Mouse (Mus musculus): ENCODE data around the gene Zfp652. TPM values are rescaled to one million over a fixed set of nuclear protein-coding genes. Genes with fewer than 3 reads are reported as not detected.

The Zfp652 gene
- polyA plus RNA-seq, 1 experiment from 2014 or later = 13.6 TPM

- H3K27ac ChIP-seq (ENCODE audit: low read length) = peak overlapping the region; percentile 49; the same call in 1 of the 2 replicates
Observed at GRCm38 (mm10) chr11:95833006-95833570, 120.6 kb downstream of the Zfp652 start.

GRCm38 (mm10) chr11:95833631-95834142 is 121.2 kb downstream of the Zfp652 start:
- ATAC-seq (replicated peaks; ENCODE audit: extremely low read depth, insufficient read depth, low FRiP score) = no peak; the same call in 1 of the 2 replicates
- peaks cover 62% of the 10 kb centered on the region for H3K4me1 ChIP-seq (ENCODE audit: control insufficient read depth, insufficient read depth, low read length)
- WGBS = 18% methylated on average over 18 of the region's 18 CpGs
- H3K9me3 ChIP-seq (replicated peaks; ENCODE audit: control insufficient read depth, low read length) = no peaks in the 10 kb centered on the region
- no peaks in the 10 kb centered on the region for H3K36me3 ChIP-seq (ENCODE audit: control insufficient read depth, insufficient read depth)
- H3K27ac ChIP-seq (ENCODE audit: low read length) = peak overlapping the region; percentile 49; the same call in 1 of the 2 replicates
- no peak overlapping the region for H3K4me3 ChIP-seq (ENCODE audit: low read length)
- no peak overlapping the region for H3K4me2 ChIP-seq (ENCODE audit: low read depth, low read length)
- H3K9ac ChIP-seq (ENCODE audit: low read length) = peak overlapping the region; percentile 28; the same call in 1 of the 2 replicates
- peaks cover 47% of the 10 kb centered on the region for H3K27me3 ChIP-seq (ENCODE audit: control insufficient read depth, insufficient read depth, low read length)

More at GRCm38 (mm10) chr11:95833006-95833570, 120.6 kb downstream of the Zfp652 start:
- H3K9me3 ChIP-seq (replicated peaks; ENCODE audit: control insufficient read depth, low read length) = no peaks in the 10 kb centered on the region
- no peaks in the 10 kb centered on the region for H3K36me3 ChIP-seq (ENCODE audit: control insufficient read depth, insufficient read depth)
- H3K4me3 ChIP-seq (ENCODE audit: low read length) = no peak overlapping the region
- 38% methylated on average over 8 of the region's 8 CpGs for WGBS
- peaks cover 58% of the 10 kb centered on the region for H3K4me1 ChIP-seq (ENCODE audit: control insufficient read depth, insufficient read depth, low read length)
- peak overlapping the region; percentile 27 for H3K4me2 ChIP-seq (ENCODE audit: low read depth, low read length)
- peaks cover 51% of the 10 kb centered on the region for H3K27me3 ChIP-seq (ENCODE audit: control insufficient read depth, insufficient read depth, low read length)
- no peak for ATAC-seq (replicated peaks; ENCODE audit: extremely low read depth, insufficient read depth, low FRiP score)
- H3K9ac ChIP-seq (ENCODE audit: low read length) = no peak overlapping the region

GRCm38 (mm10) chr11:95834143-95834667 is 121.7 kb downstream of the Zfp652 start:
- Histone ChIP-seq H3K4me1 (ENCODE audit: control insufficient read depth, insufficient read depth, low read length) (peaks cover 62% of the 10 kb centered on the region), H3K9me3 (replicated peaks; ENCODE audit: control insufficient read depth, low read length) (no peaks in the 10 kb centered on the region), H3K36me3 (ENCODE audit: control insufficient read depth, insufficient read depth) (no peaks in the 10 kb centered on the region), H3K9ac (ENCODE audit: low read length) (peak overlapping the region; percentile 28), H3K4me3 (ENCODE audit: low read length) (peak overlapping the region; percentile 2; the same call in 1 of the 2 replicates), H3K27me3 (ENCODE audit: control insufficient read depth, insufficient read depth, low read length) (peaks cover 43% of the 10 kb centered on the region), H3K27ac (ENCODE audit: low read length) (peak overlapping the region; percentile 77), H3K4me2 (ENCODE audit: low read depth, low read length) (peak overlapping the region; percentile 52)
- peak; percentile 61 for ATAC-seq (replicated peaks; ENCODE audit: extremely low read depth, insufficient read depth, low FRiP score)
- WGBS = 8% methylated on average over 22 of the region's 22 CpGs

GRCm38 (mm10) chr11:95834742-95835710 is 122.6 kb downstream of the Zfp652 start:
- 11% methylated on average over 15 of the region's 15 CpGs for WGBS

GRCm38 (mm10) chr11:95835832-95836231 is 123.4 kb downstream of the Zfp652 start:
- peaks cover 52% of the 10 kb centered on the region for H3K4me1 ChIP-seq (ENCODE audit: control insufficient read depth, insufficient read depth, low read length)

More at GRCm38 (mm10) chr11:95834742-95835710, 122.6 kb downstream of the Zfp652 start:
- Histone ChIP-seq H3K9me3 (replicated peaks; ENCODE audit: control insufficient read depth, low read length) (no peaks in the 10 kb centered on the region), H3K36me3 (ENCODE audit: control insufficient read depth, insufficient read depth) (no peaks in the 10 kb centered on the region), H3K4me1 (ENCODE audit: control insufficient read depth, insufficient read depth, low read length) (peaks cover 60% of the 10 kb centered on the region), H3K4me3 (ENCODE audit: low read length) (peak overlapping the region; percentile 2; the same call in 1 of the 2 replicates), H3K27me3 (ENCODE audit: control insufficient read depth, insufficient read depth, low read length) (peaks cover 35% of the 10 kb centered on the region), H3K4me2 (ENCODE audit: low read depth, low read length) (peak overlapping the region; percentile 52), H3K9ac (ENCODE audit: low read length) (peak overlapping the region; percentile 8), H3K27ac (ENCODE audit: low read length) (peak overlapping the region; percentile 77)
- peak; percentile 24 for ATAC-seq (replicated peaks; ENCODE audit: extremely low read depth, insufficient read depth, low FRiP score)

GRCm38 (mm10) chr11:95836433-95836832 is 124.0 kb downstream of the Zfp652 start:
- Histone ChIP-seq H3K9ac (ENCODE audit: low read length) (no peak overlapping the region), H3K9me3 (replicated peaks; ENCODE audit: control insufficient read depth, low read length) (no peaks in the 10 kb centered on the region)
- no peak for ATAC-seq (replicated peaks; ENCODE audit: extremely low read depth, insufficient read depth, low FRiP score)

More at GRCm38 (mm10) chr11:95835832-95836231, 123.4 kb downstream of the Zfp652 start:
- Histone ChIP-seq H3K9ac (ENCODE audit: low read length) (no peak overlapping the region), H3K27ac (ENCODE audit: low read length) (peak overlapping the region; percentile 73), H3K9me3 (replicated peaks; ENCODE audit: control insufficient read depth, low read length) (no peaks in the 10 kb centered on the region), H3K4me3 (ENCODE audit: low read length) (no peak overlapping the region), H3K27me3 (ENCODE audit: control insufficient read depth, insufficient read depth, low read length) (peaks cover 27% of the 10 kb centered on the region), H3K4me2 (ENCODE audit: low read depth, low read length) (peak overlapping the region; percentile 52), H3K36me3 (ENCODE audit: control insufficient read depth, insufficient read depth) (no peaks in the 10 kb centered on the region)
- 33% methylated on average over 6 of the region's 6 CpGs for WGBS
- no peak for ATAC-seq (replicated peaks; ENCODE audit: extremely low read depth, insufficient read depth, low FRiP score)

GRCm38 (mm10) chr11:95837059-95837458 is 124.6 kb downstream of the Zfp652 start, which contains the start of gene Gngt2:
Gene Gngt2 (plus strand): TSS chr11:95837216.
- Histone ChIP-seq H3K9ac (ENCODE audit: low read length) (no peak within 1 kb of the TSS), H3K36me3 (ENCODE audit: control insufficient read depth, insufficient read depth) (no peaks in the 10 kb centered on the region), H3K27ac (ENCODE audit: low read length) (peak within 1 kb of the TSS; percentile 73), H3K4me3 (ENCODE audit: low read length) (no peak within 1 kb of the TSS), H3K4me2 (ENCODE audit: low read depth, low read length) (peak within 1 kb of the TSS; percentile 52), H3K4me1 (ENCODE audit: control insufficient read depth, insufficient read depth, low read length) (peaks cover 47% of the 10 kb centered on the region), H3K27me3 (ENCODE audit: control insufficient read depth, insufficient read depth, low read length) (peaks cover 16% of the 10 kb centered on the region), H3K9me3 (replicated peaks; ENCODE audit: control insufficient read depth, low read length) (no peaks in the 10 kb centered on the region)
- ATAC-seq (replicated peaks; ENCODE audit: extremely low read depth, insufficient read depth, low FRiP score) = 0 out of 2 replicates have a peak, but pooled peaks have one; percentile 16
- 19% methylated on average over 10 of the region's 10 CpGs for WGBS

More at GRCm38 (mm10) chr11:95836433-95836832, 124.0 kb downstream of the Zfp652 start:
- Histone ChIP-seq H3K27me3 (ENCODE audit: control insufficient read depth, insufficient read depth, low read length) (peaks cover 22% of the 10 kb centered on the region), H3K27ac (ENCODE audit: low read length) (peak overlapping the region; percentile 73), H3K4me1 (ENCODE audit: control insufficient read depth, insufficient read depth, low read length) (peaks cover 47% of the 10 kb centered on the region), H3K4me2 (ENCODE audit: low read depth, low read length) (peak overlapping the region; percentile 52), H3K4me3 (ENCODE audit: low read length) (no peak overlapping the region), H3K36me3 (ENCODE audit: control insufficient read depth, insufficient read depth) (no peaks in the 10 kb centered on the region)
- 49% methylated on average over 6 of the region's 6 CpGs for WGBS

GRCm38 (mm10) chr11:95838598-95838997 is 126.1 kb downstream of the Zfp652 start:
- Histone ChIP-seq H3K36me3 (ENCODE audit: control insufficient read depth, insufficient read depth) (no peaks in the 10 kb centered on the region), H3K4me3 (ENCODE audit: low read length) (no peak overlapping the region), H3K4me1 (ENCODE audit: control insufficient read depth, insufficient read depth, low read length) (peaks cover 46% of the 10 kb centered on the region), H3K27me3 (ENCODE audit: control insufficient read depth, insufficient read depth, low read length) (peaks cover 4% of the 10 kb centered on the region; the same call in 1 of the 2 replicates), H3K9me3 (replicated peaks; ENCODE audit: control insufficient read depth, low read length) (no peaks in the 10 kb centered on the region), H3K9ac (ENCODE audit: low read length) (0 out of 2 replicates have a peak overlapping the region, but pooled peaks have one; percentile 4), H3K27ac (ENCODE audit: low read length) (peak overlapping the region; percentile 3; the same call in 1 of the 2 replicates), H3K4me2 (ENCODE audit: low read depth, low read length) (peak overlapping the region; percentile 46)
- no peak for ATAC-seq (replicated peaks; ENCODE audit: extremely low read depth, insufficient read depth, low FRiP score)
- 73% methylated on average over 4 of the region's 4 CpGs for WGBS

Measured in heart, embryonic 16.5 days (tissue).